Mouse (Mus musculus): Measurements from ENCODE around the gene Cyp27b1. TPM values are rescaled to one million over a fixed set of nuclear protein-coding genes. Genes with fewer than 3 reads are reported as not detected.
"Not testable (repeated sequence)": the region's sequence is repeated elsewhere in the genome, so short reads cannot be mapped to it uniquely, and the experiment has no call there.

The Cyp27b1 gene
- total RNA-seq, 4 experiments from 2014 or later = not detected

DNA sequence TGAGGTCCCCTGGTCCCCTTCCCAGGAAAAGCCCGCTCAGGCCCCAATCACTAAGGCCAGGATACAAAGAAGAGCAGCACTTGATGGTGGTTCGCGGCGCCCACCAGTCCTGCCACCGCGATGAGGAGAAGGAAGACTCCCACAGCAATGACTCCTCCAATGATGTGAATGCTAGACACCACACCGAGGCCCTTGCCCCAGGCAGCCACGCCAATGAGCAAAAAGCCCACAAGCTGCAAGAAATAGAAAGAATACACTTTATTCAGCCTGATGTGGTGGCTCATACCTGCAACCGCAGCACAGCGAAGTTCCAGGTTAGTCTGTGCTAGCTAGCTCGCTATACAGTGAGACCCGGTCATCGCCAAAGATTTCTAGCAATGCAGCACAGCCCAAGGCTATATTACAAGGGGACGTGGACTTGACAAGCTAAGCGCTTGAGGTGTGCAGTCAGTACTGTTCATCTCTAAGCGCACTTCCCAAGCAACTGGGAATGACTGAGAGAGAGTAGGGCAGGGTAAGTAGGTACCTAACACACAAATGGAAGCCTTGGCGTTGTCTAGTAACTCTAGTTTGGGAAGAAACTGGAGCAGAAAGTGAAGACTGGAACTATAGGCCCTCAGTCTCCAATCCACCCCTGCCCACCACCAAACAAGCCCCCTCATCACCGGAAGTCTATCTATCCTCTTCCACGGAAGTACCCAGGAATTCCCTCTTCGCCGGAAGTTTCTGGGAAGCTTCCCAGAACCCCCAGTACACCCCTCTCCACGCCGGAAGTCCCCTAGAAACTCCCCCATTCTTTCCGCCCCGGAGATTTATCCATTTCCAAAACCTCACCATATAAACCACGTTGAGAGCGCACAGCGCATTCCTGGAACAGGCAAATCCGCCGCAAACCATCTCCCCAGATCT is 21.5 kb downstream of the Cyp27b1 start:
- DNase-seq (ENCODE audit: low spot score in 2 of 2) = no peak

DNA sequence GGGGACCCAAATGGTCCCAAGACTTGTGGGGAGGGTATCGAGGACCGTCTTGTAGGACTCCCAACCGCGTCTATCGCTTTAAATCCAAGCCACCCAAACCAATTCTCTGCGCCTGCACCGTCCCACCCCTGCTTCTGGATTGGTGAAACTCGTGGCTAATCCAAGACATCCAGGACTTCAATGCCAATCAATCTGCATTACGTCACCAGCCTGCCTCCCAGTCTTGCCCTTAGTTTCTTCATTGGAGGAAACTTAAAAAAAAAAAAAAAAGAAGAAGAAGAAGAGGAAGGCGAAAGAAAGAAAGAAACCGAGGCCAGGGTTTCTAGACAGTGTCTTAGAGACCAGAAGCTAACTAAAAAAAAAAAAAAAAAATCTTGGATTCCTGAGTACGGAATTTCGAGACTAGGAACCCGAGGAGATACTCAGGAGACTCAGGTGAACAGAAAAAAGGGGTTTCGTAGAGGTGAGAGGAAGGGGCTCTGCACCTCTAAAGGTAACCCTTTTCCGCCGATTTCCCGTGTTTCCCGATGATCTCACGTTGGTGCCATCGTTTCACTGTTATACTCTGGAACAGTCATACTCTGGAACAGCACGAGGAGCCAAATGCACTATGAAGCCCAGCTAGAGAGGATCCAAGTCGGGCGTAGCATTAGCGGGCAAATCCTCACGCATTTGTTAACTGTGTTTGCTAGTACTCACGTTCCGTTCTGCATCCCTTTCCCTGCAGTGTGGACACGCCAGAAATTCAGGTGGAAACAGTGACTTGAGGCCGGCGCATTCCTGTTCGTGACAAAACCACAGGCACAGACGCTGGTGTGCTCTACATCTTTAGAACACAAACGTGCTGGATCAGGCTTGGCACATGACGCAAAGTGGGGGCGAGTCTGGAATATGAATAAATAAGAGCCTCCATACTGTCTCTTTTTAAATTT is 22.4 kb downstream of the Cyp27b1 start, which contains the start of gene Tspan31:
Tspan31 (minus strand) TSS at position 75 of the 932 bp plus-strand sequence.
- DNase-seq (ENCODE audit: low spot score in 2 of 2) = peak; percentile 82 to 84

DNA sequence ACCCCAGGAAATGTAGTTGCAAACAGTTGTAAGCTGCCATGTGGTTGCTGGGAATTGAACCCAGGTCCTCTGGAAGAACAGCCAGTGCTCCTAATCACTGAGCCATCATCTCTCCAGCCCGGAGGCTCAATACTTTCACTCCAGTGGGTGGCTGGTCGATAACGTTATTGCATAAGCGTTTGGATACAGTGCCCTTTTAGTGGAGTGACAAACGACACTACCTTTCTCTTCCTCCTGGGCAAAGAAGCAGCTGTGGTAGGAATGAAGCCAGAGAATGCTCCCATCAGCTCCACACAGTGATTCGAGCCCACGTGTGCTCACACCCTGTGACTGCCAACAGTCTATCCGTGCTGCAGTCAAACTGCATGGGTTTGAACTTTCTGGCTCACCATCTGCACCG is 23.2 kb downstream of the Cyp27b1 start:
- no peak for DNase-seq (ENCODE audit: low spot score in 2 of 2)

DNA sequence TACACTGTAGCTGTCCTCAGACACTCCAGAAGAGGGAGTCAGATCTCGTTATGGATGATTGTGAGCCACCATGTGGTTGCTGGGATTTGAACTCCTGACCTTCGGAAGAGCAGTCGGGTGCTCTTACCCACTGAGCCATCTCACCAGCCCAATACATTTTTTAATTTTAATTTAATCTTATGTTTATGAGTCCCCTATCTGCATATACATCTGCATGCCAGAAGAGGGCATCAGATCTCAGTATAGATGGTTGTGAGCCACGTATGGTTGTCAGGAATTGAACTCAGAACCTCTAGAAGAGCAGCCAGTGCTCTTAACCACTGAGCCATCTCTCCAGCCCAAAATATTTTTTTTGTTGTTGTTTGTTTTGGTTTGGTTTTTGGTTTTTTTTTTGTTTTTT is 24.2 kb downstream of the Cyp27b1 start:
- not testable (repeated sequence) for DNase-seq (ENCODE audit: low spot score in 2 of 2)

DNA sequence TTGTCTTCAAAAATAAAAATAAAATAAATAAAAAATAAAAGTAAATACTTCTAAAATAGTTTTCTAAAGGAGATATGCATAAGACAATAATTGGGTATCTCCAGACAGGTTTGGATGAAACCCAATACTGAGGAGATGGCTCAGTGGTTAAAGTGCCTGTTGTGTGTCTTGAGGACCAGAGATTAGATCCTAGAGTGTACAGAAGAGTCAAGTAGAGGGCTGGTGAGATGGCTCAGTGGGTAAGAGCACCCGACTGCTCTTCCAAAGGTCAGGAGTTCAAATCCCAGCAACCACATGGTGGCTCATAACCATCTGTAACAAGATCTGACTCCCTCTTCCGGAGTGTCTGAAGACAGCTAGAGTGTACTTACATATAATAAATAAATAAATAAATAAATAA is 24.9 kb downstream of the Cyp27b1 start:
- DNase-seq (ENCODE audit: low spot score in 2 of 2) = not testable (repeated sequence)

DNA sequence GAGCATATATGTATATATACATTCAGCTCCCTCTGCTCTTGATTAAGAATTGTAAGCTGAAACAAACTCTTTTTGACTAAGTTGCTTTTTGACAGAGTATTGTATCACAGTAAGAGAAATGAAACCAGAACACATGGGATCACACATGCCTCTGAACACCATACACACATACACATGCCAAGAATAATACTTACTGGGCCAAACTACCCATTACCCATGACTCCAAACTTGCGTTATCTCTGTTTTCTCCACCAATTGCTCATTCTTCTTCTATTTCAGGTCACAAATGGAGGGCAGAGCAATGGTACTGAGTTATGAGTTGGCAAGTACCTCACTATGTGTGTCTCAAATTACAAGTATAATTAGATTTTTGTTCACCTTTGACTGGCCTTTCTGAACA is 25.9 kb downstream of the Cyp27b1 start:
- DNase-seq (ENCODE audit: low spot score in 2 of 2) = no peak

DNA sequence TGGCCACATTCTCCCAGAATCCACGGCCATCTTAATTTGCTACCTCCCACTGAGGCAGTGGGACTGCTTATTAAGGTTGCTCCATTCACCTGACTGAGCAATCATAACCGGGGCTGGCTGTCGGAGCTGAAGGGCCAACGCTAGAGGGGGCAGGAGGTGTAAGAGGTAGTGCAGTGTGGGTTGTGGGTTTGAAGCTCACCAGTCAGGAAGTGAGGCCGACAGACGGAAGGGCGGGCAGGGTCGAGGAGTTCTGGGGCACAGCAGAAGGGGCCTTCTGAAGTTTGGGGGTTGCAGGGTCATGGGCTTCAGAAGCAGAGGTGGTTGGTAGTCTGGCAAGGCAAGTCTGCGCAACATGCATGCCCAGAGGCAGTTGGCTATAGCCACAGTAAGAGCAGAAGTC is 27.0 kb downstream of the Cyp27b1 start, which contains the start of gene Agap2:
Agap2 (plus strand) TSS at position 205 of the 400 bp plus-strand sequence.
- DNase-seq (ENCODE audit: low spot score in 2 of 2) = no peak

DNA sequence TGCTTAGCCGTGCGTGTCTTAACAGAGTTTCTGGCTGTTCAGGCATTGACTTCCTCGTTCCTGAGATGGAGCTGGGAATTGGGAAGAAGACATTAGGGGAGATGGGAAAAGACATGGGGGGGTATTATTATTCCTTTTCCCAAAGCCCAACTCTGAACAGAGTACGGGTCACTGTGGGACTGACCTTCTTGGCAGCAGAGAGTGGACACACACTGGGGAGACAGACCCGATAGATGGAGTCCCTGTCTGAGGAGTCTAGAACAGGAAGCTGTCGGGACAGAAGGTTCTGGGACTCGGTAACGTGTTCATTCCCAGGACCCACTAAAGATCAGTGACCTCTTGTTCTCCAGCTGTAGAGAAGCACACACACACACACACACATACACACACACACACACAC is 27.6 kb downstream of the Cyp27b1 start:
- no peak for DNase-seq (ENCODE audit: low spot score in 2 of 2)

DNA sequence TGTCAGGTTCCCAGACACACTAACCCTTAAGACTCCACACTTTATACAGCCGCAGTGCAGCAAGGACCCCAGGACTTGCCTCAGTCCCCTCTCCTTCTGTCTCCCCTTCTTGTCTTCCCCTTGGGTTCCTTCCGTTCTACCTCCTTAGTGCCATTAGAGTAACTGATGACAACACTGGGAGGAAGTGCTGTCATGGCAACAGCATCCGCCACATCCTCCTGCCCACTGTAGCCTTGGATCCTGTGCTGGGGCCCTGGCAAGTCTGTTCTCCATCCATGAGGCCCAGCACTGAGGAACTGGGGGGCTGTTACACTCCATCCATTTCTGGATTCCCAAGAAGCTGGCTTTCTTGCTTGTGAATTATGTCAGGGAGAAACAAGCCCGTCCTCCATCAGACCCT is 28.0 kb downstream of the Cyp27b1 start:
- DNase-seq (ENCODE audit: low spot score in 2 of 2) = no peak

DNA sequence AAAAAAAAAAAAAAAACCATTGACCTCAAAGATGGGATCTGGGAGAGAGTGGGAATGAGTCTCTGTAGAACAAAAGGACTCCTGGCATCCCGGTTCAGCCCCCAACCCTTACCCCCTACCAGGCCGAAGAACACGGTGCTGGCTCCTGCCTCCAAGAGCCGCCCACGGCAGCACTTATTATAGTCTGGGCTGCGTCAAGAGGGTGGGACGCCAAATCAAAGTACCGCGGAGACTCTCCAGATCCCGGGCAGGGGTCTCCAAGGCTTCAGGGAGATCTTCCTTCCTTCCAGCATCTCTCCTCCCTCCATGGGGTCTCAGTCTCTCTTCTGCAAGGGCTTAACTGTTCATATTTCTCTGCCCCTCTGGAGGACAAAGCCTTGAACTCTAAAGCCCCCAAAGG is 29.5 kb downstream of the Cyp27b1 start:
- no peak for DNase-seq (ENCODE audit: low spot score in 2 of 2)

DNA sequence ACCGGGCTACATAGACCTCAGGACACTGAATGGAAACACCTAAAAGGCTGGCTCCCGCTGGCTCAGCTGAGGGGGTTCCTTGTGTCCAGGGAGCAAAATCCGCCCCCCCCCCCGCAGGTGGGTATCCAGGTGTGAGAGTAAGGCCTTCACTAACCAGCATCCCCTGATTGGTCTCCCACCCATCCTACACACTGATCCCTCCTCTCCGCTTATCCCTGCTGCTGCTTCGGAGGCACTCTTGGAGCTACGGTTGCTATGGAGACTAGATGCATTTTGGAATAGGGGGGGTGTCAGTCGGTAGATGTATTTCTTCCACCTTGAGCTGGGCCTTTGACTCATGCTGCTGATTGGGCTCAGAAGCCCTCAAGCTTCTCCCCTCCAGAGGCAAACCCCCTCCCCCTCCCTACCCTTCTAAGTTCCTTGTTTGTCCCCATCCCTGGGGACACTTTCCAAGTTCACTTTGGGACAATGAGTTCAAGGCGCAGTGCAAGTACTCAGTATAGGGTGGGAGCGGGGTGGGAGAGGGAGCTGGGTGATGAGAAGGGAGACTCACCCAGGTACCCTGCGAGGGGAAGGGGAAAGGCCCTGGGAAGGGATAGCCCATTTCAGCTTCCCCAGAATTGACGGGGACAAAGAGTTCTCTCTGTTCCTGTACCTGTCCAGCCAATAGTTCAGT is 30.1 kb downstream of the Cyp27b1 start:
- no peak for DNase-seq (ENCODE audit: low spot score in 2 of 2)

DNA sequence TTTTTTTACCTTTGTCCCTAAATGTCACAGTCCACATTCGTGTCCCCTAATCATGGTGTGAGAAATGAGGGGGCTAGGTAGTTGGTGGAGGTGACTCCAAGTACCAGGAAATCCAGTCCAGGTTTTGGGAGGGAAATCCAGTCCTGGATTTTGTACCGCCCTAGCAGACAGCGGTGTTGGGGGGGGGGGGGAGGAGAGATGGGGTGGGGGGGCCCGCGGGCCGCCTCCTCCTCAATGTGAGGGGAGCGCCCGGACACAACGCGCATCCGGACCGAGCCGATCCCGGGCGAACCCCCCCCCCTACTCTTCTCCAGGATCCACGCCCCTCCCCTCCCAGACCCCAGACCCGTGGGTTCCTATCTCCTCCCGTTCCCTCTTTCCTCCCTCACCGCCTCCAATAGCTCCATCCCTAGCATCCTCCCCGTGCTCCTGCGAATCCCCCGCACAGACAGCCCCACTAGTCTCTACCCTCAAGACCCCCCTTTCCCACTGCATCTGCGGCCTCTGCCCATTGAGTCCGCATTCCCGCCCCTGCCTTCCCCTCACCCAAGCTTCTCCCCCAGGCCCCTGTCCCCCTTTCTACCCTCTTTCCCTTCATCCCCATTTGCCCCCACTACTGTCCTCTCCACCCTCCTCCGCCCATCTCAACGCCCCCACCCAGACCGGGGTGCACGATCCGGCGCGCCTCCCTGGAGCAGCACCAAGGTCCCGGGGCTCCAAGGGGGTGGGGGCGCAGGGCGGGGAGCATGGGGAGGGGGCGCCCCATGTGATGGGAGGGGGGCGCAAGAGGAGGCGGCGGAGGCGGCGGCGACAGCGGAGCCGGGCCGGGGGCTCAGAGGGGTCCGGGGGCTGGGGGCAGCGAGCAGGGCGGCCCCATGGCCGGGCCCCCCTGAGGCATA is 30.9 kb downstream of the Cyp27b1 start:
- no peak for DNase-seq (ENCODE audit: low spot score in 2 of 2)

DNA sequence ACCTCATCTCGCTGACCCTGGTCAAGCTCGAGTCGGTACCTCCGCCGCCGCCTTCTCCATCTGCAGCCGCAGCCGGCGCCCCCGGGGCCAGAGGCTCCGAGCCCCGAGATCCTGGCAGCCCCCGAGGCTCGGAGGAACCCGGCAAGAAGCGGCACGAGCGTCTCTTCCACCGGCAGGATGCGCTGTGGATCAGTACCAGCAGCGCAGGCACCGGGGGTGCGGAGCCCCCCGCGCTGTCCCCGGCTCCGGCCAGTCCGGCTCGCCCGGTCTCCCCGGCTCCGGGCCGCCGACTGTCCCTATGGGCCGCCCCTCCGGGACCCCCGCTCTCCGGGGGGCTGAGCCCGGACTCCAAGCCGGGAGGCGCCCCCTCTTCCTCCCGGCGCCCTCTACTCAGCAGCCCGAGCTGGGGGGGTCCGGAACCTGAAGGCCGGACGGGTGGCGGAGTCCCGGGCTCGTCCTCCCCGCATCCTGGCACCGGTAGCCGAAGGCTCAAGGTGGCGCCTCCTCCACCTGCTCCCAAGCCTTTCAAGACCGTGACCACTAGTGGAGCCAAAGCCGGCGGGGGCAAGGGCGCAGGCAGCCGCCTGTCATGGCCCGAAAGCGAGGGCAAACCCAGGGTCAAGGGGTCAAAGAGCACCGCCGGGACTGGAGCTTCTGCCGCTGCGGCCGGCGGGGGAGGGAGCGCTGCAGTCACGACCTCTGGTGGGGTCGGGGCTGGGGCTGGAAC is 31.8 kb downstream of the Cyp27b1 start:
- DNase-seq (ENCODE audit: low spot score in 2 of 2) = no peak

DNA sequence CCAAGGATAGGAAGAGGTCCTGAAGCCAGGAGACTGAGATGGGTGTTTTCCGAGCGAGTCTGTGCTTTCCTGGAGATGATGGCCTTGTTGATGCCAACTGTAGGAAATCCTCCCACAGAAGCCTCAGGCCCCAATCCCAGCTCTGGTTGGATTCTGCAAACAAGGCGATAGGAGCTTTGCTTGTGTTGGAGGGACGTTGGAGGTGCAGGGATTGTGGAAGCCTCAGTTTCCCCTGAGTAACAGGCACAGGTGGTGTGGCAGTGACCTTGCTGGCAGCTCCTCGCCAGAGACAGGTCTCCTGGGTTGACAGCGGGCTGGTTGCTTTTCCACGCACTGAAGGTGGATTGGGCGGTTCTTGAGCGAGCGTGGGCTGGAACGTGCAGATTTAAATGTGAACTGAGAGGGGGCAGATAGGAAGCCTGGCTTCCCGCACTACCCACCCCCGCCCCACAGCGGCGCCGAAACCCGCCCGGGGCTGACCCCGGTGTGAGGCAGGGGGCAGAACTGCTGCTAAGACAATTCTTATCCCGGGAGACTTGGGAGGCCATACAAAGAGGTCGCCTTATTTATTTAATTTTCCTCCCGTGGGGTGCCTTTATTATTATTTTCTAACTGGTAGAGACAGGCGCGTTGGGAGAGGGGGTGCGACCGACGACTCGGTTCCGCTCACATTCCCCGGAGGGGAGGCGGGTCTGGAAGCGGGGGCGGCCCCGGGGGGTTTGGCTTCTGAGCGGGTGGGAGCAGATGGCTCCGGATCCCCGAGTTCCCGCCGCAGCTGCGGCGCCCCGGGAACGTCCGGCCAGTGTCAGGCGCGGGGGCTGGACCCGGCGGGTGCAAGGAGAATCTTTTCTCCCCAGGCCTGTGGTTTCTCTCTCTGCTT is 33.1 kb downstream of the Cyp27b1 start:
- no peak for DNase-seq (ENCODE audit: low spot score in 2 of 2)

DNA sequence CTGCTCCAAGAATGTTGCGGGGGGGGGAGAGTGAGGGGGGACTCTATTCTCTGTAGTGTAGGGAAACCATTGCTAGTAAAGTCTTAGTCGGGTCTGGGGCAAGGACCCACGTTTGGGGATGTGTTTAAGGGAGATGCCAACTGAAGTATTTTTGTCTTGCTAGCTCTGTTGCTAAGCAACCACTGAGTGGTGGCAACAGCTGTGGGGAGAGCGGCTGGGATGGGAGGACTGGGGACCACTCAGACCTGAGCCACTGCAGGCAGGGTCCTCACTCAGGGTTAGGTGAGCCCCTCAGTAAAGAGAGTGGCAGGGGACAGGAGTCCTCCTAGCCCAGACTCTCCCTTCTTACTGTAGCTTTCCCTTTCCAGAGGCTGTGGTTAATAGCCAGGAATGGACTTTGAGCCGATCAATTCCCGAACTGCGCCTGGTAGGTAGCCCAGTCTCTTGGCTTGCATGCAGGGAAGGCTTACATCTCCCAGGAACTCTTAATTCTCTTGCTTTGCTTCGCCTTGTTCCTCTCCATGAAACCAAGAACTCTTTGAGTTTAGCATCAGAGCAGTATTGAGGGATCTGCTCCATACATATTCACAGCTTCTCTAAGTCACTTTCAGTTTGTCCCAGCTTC is 34.1 kb downstream of the Cyp27b1 start:
- no peak for DNase-seq (ENCODE audit: low spot score in 2 of 2)

DNA sequence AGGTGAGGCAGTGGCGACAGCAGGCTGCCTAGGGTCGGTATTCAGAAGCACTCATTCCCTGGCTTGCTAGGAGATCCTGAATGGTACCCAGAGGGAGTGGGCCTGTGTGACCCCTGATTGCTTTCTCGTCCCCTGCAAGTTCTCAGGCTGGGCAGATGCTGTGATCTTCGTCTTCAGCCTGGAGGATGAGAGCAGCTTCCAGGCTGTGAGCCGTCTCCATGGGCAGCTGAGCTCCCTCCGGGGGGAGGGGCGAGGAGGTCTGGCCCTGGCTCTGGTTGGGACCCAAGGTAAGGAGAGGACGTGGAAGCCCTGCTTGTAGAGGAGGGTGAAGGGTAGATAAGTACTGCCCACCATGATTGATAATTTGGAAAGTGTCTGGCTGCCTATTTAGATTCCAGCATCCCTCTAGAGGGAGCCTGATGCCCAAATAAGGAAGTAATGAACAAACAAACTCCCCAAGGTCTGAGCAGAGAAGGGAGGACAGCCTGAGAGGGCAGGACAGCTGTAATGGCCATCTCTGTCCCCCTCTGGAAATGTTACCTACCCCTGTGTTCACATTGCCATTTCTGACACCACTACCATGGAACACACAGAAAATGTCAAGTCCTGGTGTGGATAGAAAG is 35.4 kb downstream of the Cyp27b1 start:
- no peak for DNase-seq (ENCODE audit: low spot score in 2 of 2)

DNA sequence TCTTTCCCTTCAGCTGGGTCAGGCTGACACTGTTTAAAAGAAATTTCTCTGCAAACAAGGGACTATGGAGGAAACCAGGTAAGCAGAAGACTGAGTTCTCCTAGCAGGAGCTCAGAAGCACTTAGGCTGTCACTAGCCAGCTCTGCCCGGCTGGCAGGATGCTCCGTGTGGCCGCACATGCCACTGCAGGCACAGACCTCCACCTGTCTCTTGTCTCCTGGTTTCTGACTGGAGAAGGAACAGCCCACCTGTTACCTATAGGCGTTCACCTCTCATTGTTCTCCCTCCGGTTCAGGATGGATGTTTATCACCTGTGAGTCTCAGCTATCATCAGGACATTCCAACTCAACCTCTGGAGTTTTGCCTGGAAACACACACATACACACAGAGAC is 35.9 kb downstream of the Cyp27b1 start:
- no peak for DNase-seq (ENCODE audit: low spot score in 2 of 2)

DNA sequence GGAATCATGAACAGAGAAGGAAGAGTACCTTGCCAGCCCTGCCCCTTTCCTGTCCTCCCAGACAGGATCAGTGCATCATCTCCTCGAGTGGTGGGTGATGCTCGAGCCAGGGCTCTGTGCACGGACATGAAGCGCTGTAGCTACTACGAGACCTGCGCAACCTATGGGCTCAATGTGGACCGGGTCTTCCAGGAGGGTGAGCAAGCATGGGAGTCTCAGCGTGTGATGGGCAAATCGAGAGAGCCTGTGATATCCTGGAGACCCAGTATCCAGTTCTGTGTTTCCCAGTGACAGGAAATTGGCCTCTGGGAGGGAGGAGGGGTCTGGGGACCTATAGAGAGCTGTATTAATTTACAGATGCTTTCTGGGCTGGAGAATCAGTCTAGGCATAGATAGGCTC is 37.0 kb downstream of the Cyp27b1 start:
- DNase-seq (ENCODE audit: low spot score in 2 of 2) = no peak

Data from gastrocnemius, adult 8-10 months (tissue).